Mouse (Mus musculus): Measurements from ENCODE around the gene Cdkn1b.

Gene Cdkn1b

GRCm38 (mm10) chr6:134930383-134930782 lies 10.2 kb downstream of the Cdkn1b start:
- no peak for DNase-seq

- DNase-seq, result no peak
Measured at GRCm38 (mm10) chr6:134931146-134931545, 10.9 kb downstream of the Cdkn1b start.

GRCm38 (mm10) chr6:134932486-134933206 lies 12.4 kb downstream of the Cdkn1b start:
- peak; percentile 27 to 33 for DNase-seq

- no peak for DNase-seq
Measured at GRCm38 (mm10) chr6:134933207-134933558, 13.0 kb downstream of the Cdkn1b start.

GRCm38 (mm10) chr6:134934305-134934704 lies 14.1 kb downstream of the Cdkn1b start:
- no peak for DNase-seq

- DNase-seq, result no peak
Measured at GRCm38 (mm10) chr6:134939781-134940180, 19.6 kb downstream of the Cdkn1b start.

GRCm38 (mm10) chr6:134943759-134944407 lies 23.7 kb downstream of the Cdkn1b start:
- no peak for DNase-seq

- no peak for DNase-seq
Measured at GRCm38 (mm10) chr6:134946054-134946453, 25.9 kb downstream of the Cdkn1b start.

- no peak for DNase-seq
Measured at GRCm38 (mm10) chr6:134946858-134947257, 26.7 kb downstream of the Cdkn1b start.

- peak; percentile 60 to 70 for DNase-seq
Measured at GRCm38 (mm10) chr6:134947311-134948087, 27.3 kb downstream of the Cdkn1b start.

GRCm38 (mm10) chr6:134948522-134949061 lies 28.4 kb downstream of the Cdkn1b start:
- DNase-seq, result no peak

GRCm38 (mm10) chr6:134949241-134949640 lies 29.0 kb downstream of the Cdkn1b start:
- no peak for DNase-seq

- DNase-seq, result no peak
Measured at GRCm38 (mm10) chr6:134951364-134951763, 31.2 kb downstream of the Cdkn1b start.

- DNase-seq, result no peak
Measured at GRCm38 (mm10) chr6:134953976-134954375, 33.8 kb downstream of the Cdkn1b start.

GRCm38 (mm10) chr6:134956388-134956787 lies 36.2 kb downstream of the Cdkn1b start:
- DNase-seq, result peak; percentile 40 to 48

- no peak for DNase-seq
Measured at GRCm38 (mm10) chr6:134961286-134961685, 41.1 kb downstream of the Cdkn1b start.

- no peak for DNase-seq
Measured at GRCm38 (mm10) chr6:134961858-134962517, 41.8 kb downstream of the Cdkn1b start.

- no peak for DNase-seq
Measured at GRCm38 (mm10) chr6:134962518-134962893, 42.3 kb downstream of the Cdkn1b start.

- DNase-seq, result no peak
Measured at GRCm38 (mm10) chr6:134963910-134964309, 43.7 kb downstream of the Cdkn1b start.

GRCm38 (mm10) chr6:134966681-134967080 lies 46.5 kb downstream of the Cdkn1b start:
- DNase-seq, result peak; percentile 28 to 57

GRCm38 (mm10) chr6:134968326-134968725 lies 48.1 kb downstream of the Cdkn1b start:
- DNase-seq, result no peak

GRCm38 (mm10) chr6:134969498-134969897 lies 49.3 kb downstream of the Cdkn1b start:
- DNase-seq, result no peak

GRCm38 (mm10) chr6:134972096-134972495 lies 51.9 kb downstream of the Cdkn1b start:
- DNase-seq, result no peak

Data from thymus, postnatal 36 days (tissue).